Mouse (Mus musculus) stomach, postnatal 0 days (tissue): ENCODE results near the gene Ntm. TPM values are rescaled to one million over a fixed set of nuclear protein-coding genes. Genes with fewer than 3 reads are reported as not detected.

ENCODE experiments used
- ATAC-seq: fragments of 200-750 bp; cut with Nextera tagmentation; 2 replicates; pipeline ENCODE4 v1.8.0; 2017; ENCODE audit not compliant: low FRiP score, low TSS enrichment
- DNase-seq: peaks from one replicate; pipeline ENCODE4 v3.0.0-alpha.2; 2016; ENCODE audit warnings: low spot score
- H3K27ac ChIP-seq: fragments of 300-500 bp; sonication (generic); replicated peaks from 2 replicates; pipeline ENCODE4 v1.5.1; 2014; ENCODE audit warnings: mild to moderate bottlenecking, control low read depth
- H3K27me3 ChIP-seq: fragments of 300-500 bp; sonication (generic); 2 replicates; pipeline ENCODE4 v1.6.1; 2014; ENCODE audit warnings: low read length; ENCODE audit not compliant: control insufficient read depth, insufficient read depth
- H3K36me3 ChIP-seq: fragments of 300-500 bp; sonication (generic); 2 replicates; pipeline ENCODE4 v1.6.1; 2014; ENCODE audit warnings: low read length, mixed read lengths; ENCODE audit not compliant: control insufficient read depth, insufficient read depth
- H3K4me1 ChIP-seq: fragments of 300-500 bp; sonication (generic); replicated peaks from 2 replicates; pipeline ENCODE4 v1.6.1; 2014; ENCODE audit warnings: antibody characterized with exemption; ENCODE audit not compliant: control insufficient read depth, insufficient read depth
- H3K4me2 ChIP-seq: fragments of 300-500 bp; sonication (generic); replicated peaks from 2 replicates; pipeline ENCODE4 v1.6.1; 2014; ENCODE audit warnings: low read depth, mild to moderate bottlenecking, control low read depth, moderate library complexity
- H3K4me3 ChIP-seq: fragments of 300-500 bp; sonication (generic); 2 replicates; pipeline ENCODE4 v1.5.1; 2014; ENCODE audit warnings: low read depth, low read length, control low read depth
- H3K9ac ChIP-seq: fragments of 300-500 bp; sonication (generic); 2 replicates; pipeline ENCODE4 v1.6.1; 2014; ENCODE audit warnings: mild to moderate bottlenecking, low read length, control low read depth, mixed read lengths
- H3K9me3 ChIP-seq: fragments of 300-500 bp; sonication (generic); 2 replicates; pipeline ENCODE4 v1.6.1; 2016; ENCODE audit warnings: low read length; ENCODE audit not compliant: control insufficient read depth
- CTCF ChIP-seq: IDR thresholded peaks from 2 replicates; pipeline ENCODE4 v1.5.1; 2016; ENCODE audit warnings: antibody characterized with exemption, low read depth, mild to moderate bottlenecking, moderate library complexity
- EP300 ChIP-seq: optimal IDR thresholded peaks from 2 replicates; pipeline ENCODE3; 2016; ENCODE audit warnings: antibody characterized with exemption
- WGBS: fragments of 180-500 bp; shearing (Covaris S2); extraction: QIAGEN DNeasy Blood & Tissue Kit; methylation state at CpG from one replicate; pipeline ENCODE4 v1.1.7; 2014; 5-methylcytosine and 5-hydroxymethylcytosine counted together
- polyA plus RNA-seq: library from polyadenylated mRNA; unstranded; fragments of >200 nt; fragmentation: Nextera tagmentation; extraction: Ambion mirVana; gene quantifications from 2 replicates; pipeline ENCODE4 v1.2.1, GENCODE M21; 2015

Ntm gene
- polyA plus RNA-seq, 1 experiment from 2014 or later = 5.9 TPM

DNA sequence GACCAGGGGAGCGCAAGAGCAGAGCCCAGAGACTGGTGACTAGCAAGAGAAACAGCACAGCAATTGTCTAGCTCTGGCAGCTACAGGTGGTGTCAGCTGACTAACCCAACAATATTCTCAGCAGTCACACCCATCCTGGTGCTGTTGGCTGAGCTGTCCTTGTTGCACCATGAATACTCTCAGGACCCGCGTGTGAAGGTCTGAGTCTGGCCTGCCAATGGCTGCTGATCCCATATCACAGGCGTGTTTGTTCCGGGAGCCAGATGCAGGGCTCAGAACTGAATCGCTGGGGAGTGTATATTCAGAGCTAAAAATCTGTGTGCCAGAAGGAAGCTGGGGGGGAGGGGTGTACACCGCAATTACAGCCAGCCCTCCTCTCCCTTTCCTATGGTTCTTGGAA lies 310.1 kb downstream of the Ntm start:
- Histone ChIP-seq H3K4me3 (no peak overlapping the region), H3K9ac (no peak overlapping the region), H3K4me2 (no peak overlapping the region), H3K4me1 (no peaks in the 10 kb centered on the region), H3K27me3 (no peaks in the 10 kb centered on the region), H3K36me3 (no peaks in the 10 kb centered on the region), H3K9me3 (no peaks in the 10 kb centered on the region), H3K27ac (no peak overlapping the region)
- 63% methylated on average over 7 of the region's 7 CpGs for WGBS
- TF ChIP-seq CTCF (no peak), EP300 (no peak)
- ATAC-seq = no peak
- no peak for DNase-seq

DNA sequence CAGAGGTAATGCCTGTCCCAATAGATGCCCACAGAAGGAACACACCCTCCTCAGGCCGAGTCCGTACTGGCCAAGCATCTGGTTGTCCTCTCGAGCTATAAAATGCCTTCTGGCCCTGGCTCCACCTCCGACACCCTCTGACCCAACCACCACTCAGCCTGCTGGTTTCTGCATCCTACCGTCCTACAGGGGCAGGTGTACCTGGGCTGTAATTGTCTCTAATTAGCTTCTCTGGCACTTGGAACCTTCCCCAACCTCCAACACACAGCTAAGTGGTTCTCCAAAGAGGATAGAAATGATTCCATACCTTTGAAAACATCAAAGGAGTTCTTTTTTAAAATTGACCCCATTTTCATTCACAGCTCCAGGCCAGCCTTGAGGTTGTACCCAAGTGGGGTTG lies 311.1 kb downstream of the Ntm start:
- Histone ChIP-seq H3K4me2 (no peak overlapping the region), H3K4me3 (no peak overlapping the region), H3K4me1 (no peaks in the 10 kb centered on the region), H3K36me3 (no peaks in the 10 kb centered on the region), H3K27ac (no peak overlapping the region), H3K9me3 (no peaks in the 10 kb centered on the region), H3K9ac (no peak overlapping the region), H3K27me3 (no peaks in the 10 kb centered on the region)
- whole genome bisulfite sequencing = 66% methylated on average over 5 of the region's 5 CpGs
- no peak for DNase-seq
- TF ChIP-seq EP300 (no peak), CTCF (no peak)
- no peak for ATAC-seq

DNA sequence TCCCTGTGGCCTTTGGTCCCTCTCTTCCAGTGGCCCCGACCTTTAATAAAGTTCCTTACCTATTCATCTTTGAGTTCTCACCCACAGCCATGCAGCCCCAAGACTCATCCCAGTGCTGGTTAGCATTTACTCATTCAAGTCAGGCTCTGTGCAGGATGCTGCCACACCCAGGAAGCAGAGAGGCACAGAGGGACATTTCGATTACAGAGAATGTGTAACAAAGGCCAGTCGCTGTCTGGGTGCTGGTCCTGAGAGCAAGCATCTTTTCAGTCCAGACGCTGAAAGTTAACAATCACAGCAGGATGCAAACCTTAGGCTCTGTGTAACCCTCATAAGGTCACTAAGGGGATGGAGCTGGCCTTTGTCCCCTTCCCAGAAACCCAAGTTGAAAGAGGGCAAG lies 311.7 kb downstream of the Ntm start:
- Histone ChIP-seq H3K4me3 (no peak overlapping the region), H3K4me1 (no peaks in the 10 kb centered on the region), H3K27ac (no peak overlapping the region), H3K4me2 (no peak overlapping the region), H3K36me3 (no peaks in the 10 kb centered on the region), H3K9ac (no peak overlapping the region), H3K9me3 (no peaks in the 10 kb centered on the region), H3K27me3 (no peaks in the 10 kb centered on the region)
- ATAC-seq (no peak), DNase-seq (no peak)
- TF ChIP-seq EP300 (no peak), CTCF (no peak)
- WGBS = 68% methylated on average over 4 of the region's 4 CpGs

DNA sequence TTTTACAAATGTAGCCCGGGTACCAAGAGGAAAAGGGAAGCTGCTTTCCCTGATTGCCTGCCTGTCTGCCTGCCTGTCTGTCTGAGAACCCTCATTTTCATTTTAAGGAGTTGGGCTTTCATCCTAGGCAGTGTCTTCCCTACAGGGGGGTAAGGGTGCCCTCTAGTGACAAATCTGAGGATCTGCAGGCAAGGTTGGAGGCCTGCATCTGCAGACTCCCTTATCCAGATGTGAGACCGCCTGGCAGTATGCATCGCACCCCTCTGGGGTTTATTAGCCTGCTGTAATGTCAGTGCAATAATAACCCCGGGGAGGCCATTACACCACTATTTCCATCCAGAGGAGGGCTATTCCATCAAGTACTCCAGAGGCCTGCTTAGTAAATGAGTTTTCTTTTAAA lies 312.3 kb downstream of the Ntm start:
- H3K4me3 ChIP-seq = no peak overlapping the region
- H3K4me1 ChIP-seq = no peaks in the 10 kb centered on the region
- no peaks in the 10 kb centered on the region for H3K36me3 ChIP-seq
- H3K27ac ChIP-seq = no peak overlapping the region
- no peaks in the 10 kb centered on the region for H3K9me3 ChIP-seq
- 23% methylated on average over 4 of the region's 4 CpGs for WGBS
- ATAC-seq = no peak
- no peak overlapping the region for H3K9ac ChIP-seq
- H3K4me2 ChIP-seq = no peak overlapping the region
- TF ChIP-seq EP300 (no peak), CTCF (peak; percentile 85)
- peak; percentile 21 for DNase-seq
- no peaks in the 10 kb centered on the region for H3K27me3 ChIP-seq

DNA sequence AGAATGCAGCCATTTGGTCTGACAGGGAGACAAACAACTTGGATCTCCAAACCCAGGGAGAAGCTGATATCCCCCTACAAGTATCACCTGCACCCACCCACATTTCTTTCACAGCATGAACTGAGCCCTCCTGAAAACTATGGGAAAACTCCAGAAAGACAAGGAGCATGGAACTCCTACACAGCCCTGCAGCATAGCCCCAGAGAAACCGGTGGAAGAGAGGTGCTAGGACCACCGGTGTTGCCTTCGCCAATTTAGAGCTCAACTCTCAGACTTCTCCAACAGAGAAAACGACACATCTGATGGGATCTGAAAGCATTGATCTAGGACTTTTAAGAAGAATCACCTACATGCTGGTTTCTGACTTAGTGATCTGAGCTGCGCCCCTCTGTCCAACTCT lies 312.7 kb downstream of the Ntm start:
- TF ChIP-seq CTCF = no peak
- no peak for TF ChIP-seq EP300
- Histone ChIP-seq H3K4me2 (no peak overlapping the region), H3K36me3 (no peaks in the 10 kb centered on the region), H3K9me3 (no peaks in the 10 kb centered on the region), H3K4me1 (no peaks in the 10 kb centered on the region), H3K4me3 (no peak overlapping the region), H3K9ac (no peak overlapping the region), H3K27ac (no peak overlapping the region), H3K27me3 (no peaks in the 10 kb centered on the region)
- ATAC-seq (no peak), DNase-seq (no peak)
- 74% methylated on average over 5 of the region's 5 CpGs for WGBS

DNA sequence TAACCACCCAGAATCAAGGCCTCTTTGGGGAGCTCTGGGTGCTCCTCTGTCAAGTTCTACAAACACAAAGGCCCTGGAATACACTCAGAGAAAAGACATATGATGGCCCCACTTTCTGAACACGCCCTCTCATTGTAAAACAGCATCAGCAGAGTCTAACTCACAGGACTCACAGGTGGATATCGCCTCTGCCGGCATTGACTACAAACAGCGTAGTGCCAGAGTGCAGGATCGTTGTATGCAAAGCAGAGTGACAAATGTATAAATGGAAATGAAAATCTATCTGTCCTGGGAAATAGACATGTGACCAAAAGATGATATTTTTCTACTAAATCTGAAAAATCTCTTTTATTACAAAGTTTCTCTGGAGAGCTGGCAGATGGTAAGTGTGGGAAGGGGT lies 314.7 kb downstream of the Ntm start:
- TF ChIP-seq EP300 (no peak), CTCF (no peak)
- Histone ChIP-seq H3K36me3 (no peaks in the 10 kb centered on the region), H3K27ac (no peak overlapping the region), H3K9ac (no peak overlapping the region), H3K4me2 (no peak overlapping the region), H3K9me3 (no peaks in the 10 kb centered on the region), H3K4me3 (no peak overlapping the region), H3K4me1 (no peaks in the 10 kb centered on the region), H3K27me3 (no peaks in the 10 kb centered on the region)
- DNase-seq (no peak), ATAC-seq (no peak)
- 83% methylated on average over 5 of the region's 5 CpGs for WGBS
